Mouse (Mus musculus) kidney, postnatal 25 days (tissue): ENCODE results near the gene Stx8.
A peak's percentile ranks its signal among the peaks of the same experiment; 100 is the strongest.

ENCODE experiments used
- DNase-seq, 2 experiments: peaks; one replicate each; pipeline ENCODE4 v3.0.0; 2021; ENCODE audit warnings: mixed read lengths in 2 of 2

Stx8 gene

GRCm38 (mm10) chr11:67983564-67983963, 17.6 kb downstream of the Stx8 start:
- no peak for DNase-seq

- DNase-seq = no peak
Measured at GRCm38 (mm10) chr11:67991240-67991639, 25.2 kb downstream of the Stx8 start.

- no peak for DNase-seq
Measured at GRCm38 (mm10) chr11:67995965-67996364, 30.0 kb downstream of the Stx8 start.

- no peak for DNase-seq
Measured at GRCm38 (mm10) chr11:67998905-67999304, 32.9 kb downstream of the Stx8 start.

- DNase-seq = no peak
Measured at GRCm38 (mm10) chr11:67999629-68000028, 33.6 kb downstream of the Stx8 start.

GRCm38 (mm10) chr11:68004191-68004590, 38.2 kb downstream of the Stx8 start:
- DNase-seq = peak; percentile 60 to 81

- no peak for DNase-seq
Measured at GRCm38 (mm10) chr11:68006216-68006789, 40.3 kb downstream of the Stx8 start.

- DNase-seq = no peak
Measured at GRCm38 (mm10) chr11:68007645-68008044, 41.7 kb downstream of the Stx8 start.

- no peak for DNase-seq
Measured at GRCm38 (mm10) chr11:68009377-68009776, 43.4 kb downstream of the Stx8 start.

- DNase-seq = no peak
Measured at GRCm38 (mm10) chr11:68012207-68012606, 46.2 kb downstream of the Stx8 start.

- no peak for DNase-seq
Measured at GRCm38 (mm10) chr11:68018191-68018590, 52.2 kb downstream of the Stx8 start.

GRCm38 (mm10) chr11:68019156-68019555, 53.2 kb downstream of the Stx8 start:
- DNase-seq = no peak

GRCm38 (mm10) chr11:68021976-68022375, 56.0 kb downstream of the Stx8 start:
- DNase-seq = no peak

- DNase-seq = no peak
Measured at GRCm38 (mm10) chr11:68022895-68023294, 56.9 kb downstream of the Stx8 start.

- no peak for DNase-seq
Measured at GRCm38 (mm10) chr11:68023811-68024369, 57.9 kb downstream of the Stx8 start.

GRCm38 (mm10) chr11:68026590-68026989, 60.6 kb downstream of the Stx8 start:
- DNase-seq = no peak

- DNase-seq = no peak
Measured at GRCm38 (mm10) chr11:68029079-68029478, 63.1 kb downstream of the Stx8 start.

GRCm38 (mm10) chr11:68029871-68030270, 63.9 kb downstream of the Stx8 start:
- no peak for DNase-seq

GRCm38 (mm10) chr11:68030771-68031170, 64.8 kb downstream of the Stx8 start:
- peak; percentile 11 to 58 for DNase-seq

- DNase-seq = no peak
Measured at GRCm38 (mm10) chr11:68032448-68032847, 66.5 kb downstream of the Stx8 start.

GRCm38 (mm10) chr11:68033331-68033926, 67.4 kb downstream of the Stx8 start:
- DNase-seq = peak in 1 of 2 experiments; percentile 37

GRCm38 (mm10) chr11:68034422-68034821, 68.4 kb downstream of the Stx8 start:
- no peak for DNase-seq

GRCm38 (mm10) chr11:68035303-68035891, 69.4 kb downstream of the Stx8 start:
- no peak for DNase-seq
